Mouse (Mus musculus) bone marrow macrophage, adult 2 months (primary cell): ENCODE measurements around the gene H2-DMb1.

ENCODE experiments used
- CTCF ChIP-seq: IDR thresholded peaks from 2 replicates; pipeline ENCODE4 v1.5.1; 2012; ENCODE audit warnings: low read depth, mild to moderate bottlenecking, low read length, moderate library complexity
- POLR2A ChIP-seq: IDR thresholded peaks from 2 replicates; pipeline ENCODE4 v1.6.1; 2012; ENCODE audit warnings: mild to moderate bottlenecking, low read depth, low read length, borderline replicate concordance

GRCm38 (mm10) chr17:34118113-34118872 is 34.6 kb upstream of the H2-DMb1 start:
- TF ChIP-seq POLR2A (no peak), CTCF (no peak)
